Mouse (Mus musculus) E14TG2a.4 (cell line): ENCODE measurements at regions not wholly inside any gene's neighbourhood (a gene's known extent, or its start where the extent isn't known, plus 50 kb on each side); places are given as distances from the start of the nearest gene placed in this dataset.

Source experiments
- H3K27me3 ChIP-seq: 2 replicates; pipeline ENCODE4 v1.6.1; 2014; ENCODE audit warnings: low read length, control low read depth; ENCODE audit not compliant: insufficient read depth
- H3K36me3 ChIP-seq: 2 replicates; pipeline ENCODE4 v1.6.1; 2014; ENCODE audit warnings: low read length, control low read depth; ENCODE audit not compliant: insufficient read depth
- H3K4me1 ChIP-seq: replicated peaks from 2 replicates; pipeline ENCODE4 v1.6.1; 2014; ENCODE audit warnings: low read depth, low read length, control low read depth
- H3K4me3 ChIP-seq: replicated peaks from 2 replicates; pipeline ENCODE4 v1.5.1; 2014; ENCODE audit warnings: mild to moderate bottlenecking, low read length
- H3K9me3 ChIP-seq: 2 replicates; pipeline ENCODE4 v1.6.1; 2014; ENCODE audit warnings: low read length, control low read depth
- CTCF ChIP-seq: conservative IDR thresholded peaks from 2 replicates; pipeline ENCODE4 v1.5.1; 2014; ENCODE audit warnings: low read length
- NANOG ChIP-seq: IDR thresholded peaks from 2 replicates; pipeline ENCODE4 v1.6.1; 2014; ENCODE audit warnings: borderline replicate concordance, low read length, mixed read lengths
- POU5F1 ChIP-seq: IDR thresholded peaks from 2 replicates; pipeline ENCODE4 v1.6.1; 2014; ENCODE audit warnings: low read length, borderline replicate concordance

DNA sequence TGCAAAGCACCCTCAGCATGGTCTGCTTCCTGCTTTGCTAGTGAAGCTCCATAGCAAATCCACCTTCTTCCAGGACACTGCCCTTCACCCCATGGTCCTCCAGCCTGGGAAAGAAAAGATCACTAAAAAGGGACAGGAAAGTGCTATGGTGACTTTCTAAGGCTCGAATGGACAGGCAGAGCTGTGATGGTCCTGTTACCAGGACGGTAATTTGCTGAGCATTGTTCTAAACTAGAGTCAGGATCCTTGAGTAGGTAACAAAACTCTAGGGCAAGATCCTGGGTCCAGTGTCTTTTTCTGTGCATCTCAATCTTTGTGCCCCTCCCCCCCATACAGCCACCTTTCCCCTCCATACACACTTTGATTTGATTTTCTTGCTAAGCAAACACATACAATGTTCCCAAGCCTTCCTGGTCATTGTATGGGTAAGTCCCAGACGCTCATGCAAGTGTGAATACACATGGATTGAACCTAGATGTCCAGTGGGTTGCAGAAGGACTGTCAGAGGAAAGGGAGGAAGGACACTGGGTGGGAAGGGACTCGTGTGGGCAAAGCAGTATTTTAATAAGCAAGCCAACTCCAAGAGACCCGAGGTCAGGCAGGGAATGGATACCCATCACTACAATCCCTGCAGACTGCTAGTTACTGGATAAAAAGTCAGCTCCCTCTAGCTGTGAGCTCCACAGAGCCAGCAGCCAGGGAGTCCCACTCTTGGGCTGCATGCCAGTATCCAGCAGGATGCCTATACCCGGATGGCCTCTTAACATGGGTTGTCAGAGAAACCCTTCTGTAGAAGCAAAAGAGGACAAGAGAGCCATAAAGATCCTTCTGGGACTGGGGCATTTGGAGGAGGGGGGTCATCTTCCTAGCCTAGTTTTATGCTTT lies 186.9 kb downstream of the Zfp36l1 start:
- H3K27me3 ChIP-seq = peaks cover 21% of the 10 kb centered on the region
- H3K9me3 ChIP-seq = no peaks in the 10 kb centered on the region
- TF ChIP-seq CTCF (no peak), NANOG (no peak), POU5F1 (no peak)
- peak overlapping the region; percentile 43 for H3K4me3 ChIP-seq
- peaks cover 26% of the 10 kb centered on the region for H3K4me1 ChIP-seq
- no peaks in the 10 kb centered on the region for H3K36me3 ChIP-seq

DNA sequence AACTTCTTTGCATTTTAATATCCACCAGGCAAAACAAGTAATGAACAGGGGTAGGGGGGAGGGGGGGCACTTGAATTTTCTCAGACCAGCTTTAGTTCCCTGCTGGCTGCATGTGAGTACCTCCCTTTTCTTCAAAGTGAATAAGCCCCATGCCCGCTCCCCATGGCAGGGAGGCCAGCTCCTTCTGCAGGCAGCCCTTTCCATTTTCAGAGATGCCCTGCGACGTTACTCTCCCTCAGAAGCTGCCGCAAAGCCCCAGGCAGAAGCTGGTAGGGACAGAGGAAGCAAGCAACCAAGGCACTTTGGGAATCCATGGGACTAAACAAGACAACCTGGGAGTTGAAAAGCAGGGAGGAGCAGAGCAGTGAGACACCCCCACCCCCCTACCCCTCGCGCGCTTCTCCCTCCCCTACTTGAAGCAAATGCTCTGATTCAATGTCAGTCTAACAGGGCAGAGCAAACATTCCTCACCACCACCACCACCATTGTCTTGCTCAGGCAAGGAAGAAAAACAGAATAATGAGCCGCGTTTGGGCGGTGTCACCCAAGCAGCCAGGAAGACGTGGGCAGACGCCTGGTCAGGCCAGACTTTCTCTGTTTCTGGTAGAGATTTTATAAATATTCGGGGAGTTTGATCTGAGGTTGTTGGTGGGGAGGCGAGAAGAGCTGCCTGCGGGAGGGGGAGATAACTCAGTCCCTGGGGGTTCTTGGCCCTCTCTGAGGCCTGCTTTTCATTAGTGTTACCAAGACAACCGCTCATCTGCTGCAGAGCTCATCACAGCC lies 187.7 kb downstream of the Zfp36l1 start:
- Histone ChIP-seq H3K36me3 (no peaks in the 10 kb centered on the region), H3K4me3 (peak overlapping the region; percentile 43), H3K27me3 (peaks cover 21% of the 10 kb centered on the region), H3K9me3 (no peaks in the 10 kb centered on the region), H3K4me1 (peaks cover 26% of the 10 kb centered on the region)
- TF ChIP-seq POU5F1 (no peak), NANOG (no peak), CTCF (no peak)

GRCm38 (mm10) chr12:79923811-79924210 lies 189.0 kb downstream of the Zfp36l1 start:
- Histone ChIP-seq H3K4me3 (no peak overlapping the region), H3K4me1 (peaks cover 26% of the 10 kb centered on the region), H3K27me3 (peaks cover 21% of the 10 kb centered on the region), H3K36me3 (no peaks in the 10 kb centered on the region), H3K9me3 (no peaks in the 10 kb centered on the region)
- TF ChIP-seq NANOG (no peak), POU5F1 (no peak), CTCF (no peak)

DNA sequence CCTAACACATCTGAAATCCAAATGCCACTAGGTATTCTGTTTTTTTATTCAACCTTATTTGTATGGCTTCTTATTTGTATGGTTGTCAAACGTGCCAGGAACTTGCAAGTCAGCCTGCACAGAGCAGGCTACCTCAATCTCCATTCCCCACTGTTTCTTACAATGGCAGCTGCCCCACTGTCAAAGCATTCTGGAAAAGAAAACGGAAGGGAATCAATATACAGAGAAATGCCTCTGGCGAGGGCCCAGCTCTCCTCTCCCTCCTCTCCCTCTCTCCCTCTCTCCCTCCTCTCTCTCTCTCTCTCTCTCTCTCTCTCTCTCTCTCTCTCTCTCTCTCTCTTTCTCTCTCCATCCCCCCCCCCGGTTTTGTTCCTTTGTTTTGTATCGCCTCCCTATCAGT lies 191.0 kb downstream of the Zfp36l1 start:
- H3K36me3 ChIP-seq = no peaks in the 10 kb centered on the region
- no peak for TF ChIP-seq POU5F1
- no peak for TF ChIP-seq NANOG
- TF ChIP-seq CTCF = no peak
- peaks cover 26% of the 10 kb centered on the region; the same call in 1 of the 2 replicates for H3K27me3 ChIP-seq
- no peak overlapping the region for H3K4me3 ChIP-seq
- peaks cover 35% of the 10 kb centered on the region for H3K4me1 ChIP-seq
- no peaks in the 10 kb centered on the region for H3K9me3 ChIP-seq

- no peaks in the 10 kb centered on the region for H3K36me3 ChIP-seq
- H3K27me3 ChIP-seq = peaks cover 33% of the 10 kb centered on the region
- no peak for TF ChIP-seq NANOG
- TF ChIP-seq CTCF = no peak
- no peak for TF ChIP-seq POU5F1
- no peak overlapping the region for H3K4me3 ChIP-seq
- peaks cover 22% of the 10 kb centered on the region for H3K4me1 ChIP-seq
- H3K9me3 ChIP-seq = peaks cover 10% of the 10 kb centered on the region
These were observed 193.8 kb downstream of the Zfp36l1 start for GRCm38 (mm10) chr12:79918983-79919382.

- H3K9me3 ChIP-seq = peaks cover 10% of the 10 kb centered on the region
- no peak overlapping the region for H3K4me3 ChIP-seq
- peaks cover 29% of the 10 kb centered on the region for H3K4me1 ChIP-seq
- no peaks in the 10 kb centered on the region for H3K36me3 ChIP-seq
- TF ChIP-seq POU5F1 (no peak), NANOG (no peak), CTCF (no peak)
- H3K27me3 ChIP-seq = peaks cover 28% of the 10 kb centered on the region
These were observed 195.1 kb downstream of the Zfp36l1 start for GRCm38 (mm10) chr12:79917634-79918289.

GRCm38 (mm10) chr12:79916896-79917633 lies 195.7 kb downstream of the Zfp36l1 start:
- Histone ChIP-seq H3K4me3 (no peak overlapping the region), H3K4me1 (peaks cover 29% of the 10 kb centered on the region), H3K9me3 (peaks cover 10% of the 10 kb centered on the region), H3K36me3 (no peaks in the 10 kb centered on the region), H3K27me3 (peaks cover 26% of the 10 kb centered on the region)
- no peak for TF ChIP-seq NANOG
- no peak for TF ChIP-seq POU5F1
- TF ChIP-seq CTCF = no peak

GRCm38 (mm10) chr12:79913898-79914297 lies 198.9 kb downstream of the Zfp36l1 start:
- H3K27me3 ChIP-seq = peaks cover 19% of the 10 kb centered on the region

More at GRCm38 (mm10) chr12:79913898-79914297, 198.9 kb downstream of the Zfp36l1 start:
- TF ChIP-seq NANOG (no peak), CTCF (no peak), POU5F1 (no peak)
- Histone ChIP-seq H3K9me3 (peaks cover 10% of the 10 kb centered on the region), H3K36me3 (no peaks in the 10 kb centered on the region), H3K4me1 (peaks cover 39% of the 10 kb centered on the region), H3K4me3 (no peak overlapping the region)
